Mouse (Mus musculus) embryo, embryonic 11.5 days (tissue): ENCODE data around the gene Nckap1.
"Not testable (repeated sequence)": the region's sequence is repeated elsewhere in the genome, so short reads cannot be mapped to it uniquely, and the experiment has no call there.

Experiments used
- DNase-seq: peaks from one replicate; pipeline ENCODE4 v3.0.0-alpha.2; 2012; ENCODE audit warnings: low read depth, low spot score

Gene Nckap1

GRCm38 (mm10) chr2:80560773-80561172, 20.4 kb downstream of the Nckap1 start:
- DNase-seq = no peak

- DNase-seq = no peak
Observed at GRCm38 (mm10) chr2:80559655-80560054, 21.5 kb downstream of the Nckap1 start.

DNA sequence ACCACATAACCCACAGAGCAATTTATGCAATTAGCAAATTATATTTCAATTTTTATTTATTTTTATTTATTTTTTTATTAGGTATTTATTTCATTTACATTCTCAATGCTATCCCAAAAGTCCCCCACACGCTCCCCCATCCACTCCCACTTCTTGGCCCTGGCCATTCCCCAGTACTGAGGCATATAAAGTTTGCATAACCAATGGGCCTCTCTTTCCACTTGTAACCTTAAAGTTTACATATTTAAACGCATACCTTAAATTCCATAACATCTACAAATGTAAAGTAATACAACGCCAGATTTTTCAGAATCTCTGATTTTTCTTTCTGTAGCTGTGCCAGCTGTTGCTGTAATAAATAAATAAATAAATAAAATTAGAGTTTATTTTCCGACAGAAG, 26.7 kb downstream of the Nckap1 start:
- no peak for DNase-seq

DNA sequence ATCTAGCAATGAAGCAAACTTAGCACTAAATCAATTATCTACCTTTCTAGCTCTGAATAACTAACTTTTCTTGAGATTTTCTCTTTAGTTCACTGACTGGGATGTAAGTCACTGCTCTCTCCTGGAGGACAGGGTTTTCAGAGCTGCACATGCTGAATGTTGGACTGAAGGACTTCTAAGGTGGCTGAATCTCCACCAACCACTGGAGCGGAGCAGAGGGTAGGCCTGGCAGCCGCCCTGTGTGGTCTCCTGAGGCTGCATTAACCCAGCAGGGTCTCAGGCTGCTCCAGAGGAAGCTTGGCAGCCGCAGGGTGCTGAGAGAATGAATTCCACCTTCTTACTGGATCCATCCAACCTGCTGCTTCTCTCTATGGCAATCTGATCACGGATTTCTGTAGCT, 31.5 kb downstream of the Nckap1 start:
- no peak for DNase-seq

- DNase-seq = no peak
Observed at GRCm38 (mm10) chr2:80547901-80548300, 33.3 kb downstream of the Nckap1 start.

- no peak for DNase-seq
Observed at GRCm38 (mm10) chr2:80542801-80543200, 38.4 kb downstream of the Nckap1 start.

GRCm38 (mm10) chr2:80537156-80537555, 44.0 kb downstream of the Nckap1 start:
- no peak for DNase-seq

DNA sequence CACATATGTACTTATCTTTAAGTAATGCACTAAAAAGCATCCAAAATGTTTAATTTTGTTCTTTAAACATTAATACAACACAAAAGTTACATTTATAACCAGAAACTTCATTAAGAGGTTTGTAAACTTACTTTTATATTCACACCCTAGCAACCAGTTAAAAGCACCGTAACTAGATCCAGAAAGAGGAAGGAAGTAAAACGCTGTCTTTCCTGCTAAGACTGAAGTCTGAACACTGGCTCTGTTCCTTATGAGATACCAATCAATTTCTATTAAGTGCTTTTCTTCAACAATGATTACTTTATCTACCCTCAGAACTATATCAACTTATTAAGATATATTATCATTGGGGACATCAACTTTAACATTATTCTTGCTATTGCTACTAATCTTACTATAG, 44.6 kb downstream of the Nckap1 start:
- no peak for DNase-seq

DNA sequence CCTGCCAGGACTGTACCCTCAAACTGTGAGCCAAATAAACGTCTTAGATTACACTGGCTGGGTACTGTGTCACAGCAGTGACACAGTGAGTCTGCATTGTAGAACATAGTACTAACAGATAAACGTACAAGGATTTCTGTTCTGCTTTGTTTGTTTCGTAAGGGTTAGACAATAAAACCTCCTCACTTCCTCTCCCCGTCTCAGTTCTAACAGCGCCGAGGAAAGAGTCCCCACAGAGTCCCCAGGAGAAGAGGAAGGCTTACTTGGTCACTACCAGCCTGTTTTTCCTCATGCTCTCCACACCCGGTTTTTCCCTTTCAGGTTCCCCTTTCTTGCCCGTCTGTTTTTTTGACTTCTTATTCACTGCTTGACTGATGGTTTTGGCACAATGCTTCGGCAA, 56.9 kb downstream of the Nckap1 start:
- DNase-seq = no peak

DNA sequence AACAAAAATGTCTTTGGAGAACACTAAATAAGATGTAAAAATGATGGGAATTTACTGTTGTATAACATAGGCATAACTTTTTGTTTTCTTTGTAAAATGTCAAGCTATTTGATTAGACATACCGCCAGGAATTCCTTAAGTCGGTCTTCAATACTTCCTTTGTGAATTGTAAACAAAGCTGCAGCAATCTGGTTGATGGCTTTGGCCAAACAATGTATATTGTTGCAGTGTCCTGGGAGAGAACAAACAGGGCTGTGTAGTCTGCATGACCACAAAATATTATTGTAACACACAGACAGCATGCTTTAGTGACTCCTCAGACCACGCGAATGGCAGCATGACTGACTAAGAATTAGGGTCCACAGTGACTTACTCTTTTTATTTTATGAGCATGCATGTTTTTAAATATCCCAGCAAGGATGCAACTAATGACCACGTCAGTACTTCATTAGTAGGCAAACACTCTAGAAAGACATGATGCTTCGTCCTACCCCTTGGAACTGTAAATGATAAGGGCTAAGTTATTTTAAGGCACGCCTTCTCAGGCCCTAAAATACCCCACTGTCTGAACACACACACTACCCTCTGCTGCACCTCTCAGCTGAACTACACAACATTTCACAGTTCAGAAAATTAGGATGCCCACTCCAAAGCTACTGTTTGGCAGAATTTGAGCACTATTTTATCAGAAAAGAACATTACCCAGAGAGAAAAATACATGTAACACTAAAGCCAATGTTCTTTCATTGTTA, 75.0 kb downstream of the Nckap1 start:
- DNase-seq = no peak

DNA sequence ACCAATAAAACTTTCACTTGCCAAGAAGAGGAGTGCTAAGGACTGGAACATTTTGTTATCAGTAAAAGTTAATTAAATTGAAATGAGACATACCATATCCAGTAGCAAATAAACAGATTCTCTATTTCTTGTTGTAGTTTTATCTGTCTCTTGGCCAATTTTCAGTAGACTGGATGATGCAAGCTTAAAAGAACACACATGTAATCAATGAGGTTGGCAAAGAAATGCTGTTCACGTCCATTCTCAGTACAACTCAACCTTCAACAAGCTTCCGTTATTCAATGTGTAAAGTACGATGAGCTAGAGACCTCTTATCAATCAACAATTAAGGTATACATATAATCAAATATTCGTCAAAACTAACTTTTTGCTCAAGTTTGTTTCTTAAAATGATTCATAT, 79.0 kb downstream of the Nckap1 start:
- DNase-seq = no peak

- DNase-seq = not testable (repeated sequence)
Observed at GRCm38 (mm10) chr2:80495304-80495703, 85.9 kb downstream of the Nckap1 start.

DNA sequence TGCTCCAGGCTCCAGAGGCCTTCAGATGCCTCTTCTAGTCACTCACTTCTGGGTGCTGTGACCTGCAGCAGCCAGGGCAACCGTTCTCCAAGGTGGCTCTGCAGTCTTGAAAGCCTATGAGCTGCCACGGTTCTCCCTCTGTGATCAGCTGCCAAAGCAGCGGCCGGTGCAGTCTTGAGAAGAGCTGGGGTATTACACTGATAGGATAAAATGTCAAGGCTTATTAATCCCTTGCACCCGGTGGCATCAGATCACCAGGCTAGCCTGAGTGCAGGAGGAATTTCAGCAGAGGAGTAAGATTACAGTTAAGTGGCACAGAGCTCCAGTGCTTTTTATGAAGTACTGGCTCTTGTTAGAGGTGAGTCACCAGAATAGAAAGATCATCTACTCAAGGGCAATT, 94.3 kb downstream of the Nckap1 start:
- no peak for DNase-seq

GRCm38 (mm10) chr2:80484951-80485350, 96.2 kb downstream of the Nckap1 start:
- DNase-seq = no peak

- DNase-seq = no peak
Observed at GRCm38 (mm10) chr2:80475831-80476230, 105.3 kb downstream of the Nckap1 start.

GRCm38 (mm10) chr2:80474247-80474796, 106.9 kb downstream of the Nckap1 start:
- no peak for DNase-seq

- DNase-seq = no peak
Observed at GRCm38 (mm10) chr2:80465991-80466821, 115.0 kb downstream of the Nckap1 start.

DNA sequence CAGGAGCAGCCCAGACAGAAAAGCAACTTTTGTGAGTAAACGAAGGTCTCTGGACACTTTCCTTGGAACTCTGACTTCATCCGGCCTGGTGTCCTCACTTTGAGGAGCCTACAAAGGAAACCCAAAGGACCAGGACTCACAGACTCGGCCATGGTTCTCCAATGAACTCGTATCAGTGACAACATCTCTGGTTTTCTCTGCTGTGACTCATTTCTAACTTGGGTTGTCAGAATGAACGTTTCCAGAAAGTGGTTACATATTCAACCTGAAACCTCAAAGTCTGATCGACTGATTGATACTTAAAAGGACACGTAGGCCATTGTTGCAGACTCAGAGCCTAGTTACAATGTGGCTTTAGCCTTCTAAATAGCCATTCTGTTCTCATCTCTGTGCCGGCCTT, 119.4 kb downstream of the Nckap1 start:
- DNase-seq = no peak
